Mouse (Mus musculus) intestine, postnatal 0 days (tissue): ENCODE results near the gene Zfp143. TPM values are rescaled to one million over a fixed set of nuclear protein-coding genes. Genes with fewer than 3 reads are reported as not detected.
"Not testable (repeated sequence)": the region's sequence is repeated elsewhere in the genome, so short reads cannot be mapped to it uniquely, and the experiment has no call there.

Source experiments
- ATAC-seq: fragments of 200-750 bp; cut with Nextera tagmentation; 2 replicates; pipeline ENCODE4 v1.8.0; 2017; ENCODE audit warnings: mild to moderate bottlenecking, moderate TSS enrichment, moderate library complexity
- H3K27ac ChIP-seq: fragments of 300-500 bp; sonication (generic); 2 replicates; pipeline ENCODE4 v1.5.1; 2014; ENCODE audit warnings: mild to moderate bottlenecking, low read depth, low read length, moderate library complexity
- H3K27me3 ChIP-seq: fragments of 300-500 bp; sonication (generic); replicated peaks from 2 replicates; pipeline ENCODE4 v1.6.1; 2014; ENCODE audit warnings: low read length, mixed read lengths; ENCODE audit not compliant: control insufficient read depth, insufficient read depth
- H3K36me3 ChIP-seq: fragments of 300-500 bp; sonication (generic); 2 replicates; pipeline ENCODE4 v1.6.1; 2014; ENCODE audit warnings: mild to moderate bottlenecking, moderate library complexity; ENCODE audit not compliant: control insufficient read depth, insufficient read depth
- H3K4me1 ChIP-seq: fragments of 300-500 bp; sonication (generic); replicated peaks from 2 replicates; pipeline ENCODE4 v1.6.1; 2014; ENCODE audit warnings: antibody characterized with exemption, low read length, mixed read lengths; ENCODE audit not compliant: control insufficient read depth, insufficient read depth
- H3K4me2 ChIP-seq: fragments of 300-500 bp; sonication (generic); replicated peaks from 2 replicates; pipeline ENCODE4 v1.6.1; 2014; ENCODE audit warnings: low read depth, mild to moderate bottlenecking, moderate library complexity
- H3K4me3 ChIP-seq: fragments of 300-500 bp; sonication (generic); 2 replicates; pipeline ENCODE4 v1.5.1; 2014; ENCODE audit warnings: low read depth, low read length
- H3K9ac ChIP-seq: fragments of 300-500 bp; sonication (generic); 2 replicates; pipeline ENCODE4 v1.6.1; 2014; ENCODE audit warnings: mild to moderate bottlenecking, low read depth, low read length
- H3K9me3 ChIP-seq: fragments of 300-500 bp; sonication (generic); 2 replicates; pipeline ENCODE4 v1.6.1; 2016; ENCODE audit warnings: mixed run types; ENCODE audit not compliant: control insufficient read depth
- CTCF ChIP-seq: sonication (generic); IDR thresholded peaks from 2 replicates; pipeline ENCODE4 v1.5.1; 2016; ENCODE audit warnings: low read depth, mild to moderate bottlenecking, control low read depth, antibody characterized with exemption, moderate library complexity
- WGBS: fragments of 180-500 bp; shearing (Covaris S2); extraction: QIAGEN DNeasy Blood & Tissue Kit; methylation state at CpG from one replicate; pipeline ENCODE4 v1.1.7; 2014; 5-methylcytosine and 5-hydroxymethylcytosine counted together
- polyA plus RNA-seq: library from polyadenylated mRNA; unstranded; fragments of >200 nt; fragmentation: Nextera tagmentation; extraction: Ambion mirVana; gene quantifications from 2 replicates; pipeline ENCODE4 v1.2.1, GENCODE M21; 2015

Zfp143 gene
- polyA plus RNA-seq, 1 experiment from 2014 or later = 7.0 TPM

DNA sequence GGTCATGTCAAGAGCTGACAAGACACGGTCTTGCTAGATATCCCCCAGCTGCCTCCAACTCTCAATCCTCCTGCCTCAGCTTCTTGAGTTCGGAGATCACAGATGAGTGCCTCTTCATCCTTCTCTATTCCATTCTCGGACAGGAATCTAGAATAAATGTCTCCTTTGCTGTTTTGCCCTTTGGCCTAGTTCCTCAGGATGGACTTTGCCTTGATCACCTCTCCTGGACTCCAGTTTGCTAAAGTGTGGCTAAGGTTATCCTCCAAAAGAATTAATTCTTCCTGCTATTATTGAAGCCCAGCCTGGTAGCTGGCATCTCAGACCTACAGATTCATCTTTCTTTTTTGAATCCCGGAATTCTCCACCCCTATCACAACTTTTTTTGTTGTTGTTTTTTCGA lies 44.0 kb downstream of the Zfp143 start:
- H3K27ac ChIP-seq = no peak overlapping the region
- H3K4me3 ChIP-seq = no peak overlapping the region
- H3K27me3 ChIP-seq = no peaks in the 10 kb centered on the region
- no peak for ATAC-seq
- H3K9ac ChIP-seq = no peak overlapping the region
- no peaks in the 10 kb centered on the region for H3K36me3 ChIP-seq
- H3K4me1 ChIP-seq = no peaks in the 10 kb centered on the region
- no peak for TF ChIP-seq CTCF
- WGBS = 77% methylated on average over 5 of the region's 5 CpGs
- H3K9me3 ChIP-seq = no peaks in the 10 kb centered on the region
- H3K4me2 ChIP-seq = no peak overlapping the region

GRCm38 (mm10) chr7:110106633-110107032 lies 45.6 kb downstream of the Zfp143 start:
- H3K27ac ChIP-seq = no peak overlapping the region
- no peaks in the 10 kb centered on the region for H3K36me3 ChIP-seq
- no peak for TF ChIP-seq CTCF
- H3K27me3 ChIP-seq = no peaks in the 10 kb centered on the region
- no peaks in the 10 kb centered on the region for H3K9me3 ChIP-seq
- no peak for ATAC-seq
- no peak overlapping the region for H3K9ac ChIP-seq
- WGBS = 34% methylated on average over 3 of the region's 3 CpGs
- no peak overlapping the region for H3K4me3 ChIP-seq
- H3K4me1 ChIP-seq = no peaks in the 10 kb centered on the region
- H3K4me2 ChIP-seq = no peak overlapping the region

- H3K9ac ChIP-seq, H3K27me3 ChIP-seq, H3K4me3 ChIP-seq, H3K27ac ChIP-seq, ATAC-seq, H3K36me3 ChIP-seq, H3K4me2 ChIP-seq, H3K4me1 ChIP-seq, H3K9me3 ChIP-seq: not testable (repeated sequence)
- 86% methylated on average over 3 of the region's 3 CpGs for WGBS
Measured at GRCm38 (mm10) chr7:110108524-110108923, 47.5 kb downstream of the Zfp143 start.

GRCm38 (mm10) chr7:110108967-110109610 lies 48.1 kb downstream of the Zfp143 start:
- Histone ChIP-seq H3K4me1 (no peaks in the 10 kb centered on the region), H3K27me3 (no peaks in the 10 kb centered on the region), H3K4me2 (peak overlapping the region; percentile 51), H3K4me3 (no peak overlapping the region), H3K9me3 (no peaks in the 10 kb centered on the region), H3K27ac (no peak overlapping the region), H3K36me3 (no peaks in the 10 kb centered on the region), H3K9ac (0 out of 2 replicates have a peak overlapping the region, but pooled peaks have one; percentile 12)
- peak; percentile 74 for ATAC-seq
- 8% methylated on average over 11 of the region's 11 CpGs for WGBS
- TF ChIP-seq CTCF = no peak

- Histone ChIP-seq H3K9ac (no peak overlapping the region), H3K27me3 (no peaks in the 10 kb centered on the region), H3K36me3 (no peaks in the 10 kb centered on the region), H3K27ac (no peak overlapping the region), H3K9me3 (no peaks in the 10 kb centered on the region), H3K4me2 (no peak overlapping the region), H3K4me1 (no peaks in the 10 kb centered on the region), H3K4me3 (no peak overlapping the region)
- TF ChIP-seq CTCF = no peak
- 37% methylated on average over 4 of the region's 4 CpGs for WGBS
- no peak for ATAC-seq
Measured at GRCm38 (mm10) chr7:110110061-110110656, 49.1 kb downstream of the Zfp143 start.

DNA sequence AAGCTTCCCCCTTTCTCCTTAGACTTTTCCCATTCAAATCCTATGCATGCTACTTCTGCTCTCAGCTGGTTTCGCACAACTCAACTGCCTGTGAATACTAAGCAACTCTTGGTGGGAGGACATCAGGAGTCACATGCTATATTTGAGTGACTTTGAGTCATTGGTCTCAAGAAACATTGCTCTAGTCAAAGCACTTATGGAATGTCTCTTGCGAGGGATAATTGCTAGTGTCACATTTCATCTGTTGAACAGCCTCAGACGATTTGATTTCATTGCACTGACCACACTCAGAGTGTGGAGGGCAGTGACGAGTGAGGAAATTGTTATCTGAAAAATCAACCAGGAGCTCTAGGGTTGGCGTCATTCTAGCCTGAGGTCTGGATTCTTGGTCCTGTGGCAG lies 53.7 kb downstream of the Zfp143 start:
- H3K4me2 ChIP-seq = no peak overlapping the region
- H3K4me3 ChIP-seq = no peak overlapping the region
- no peak overlapping the region for H3K9ac ChIP-seq
- no peaks in the 10 kb centered on the region for H3K27me3 ChIP-seq
- TF ChIP-seq CTCF = no peak
- H3K27ac ChIP-seq = no peak overlapping the region
- no peaks in the 10 kb centered on the region for H3K9me3 ChIP-seq
- no peak for ATAC-seq
- WGBS = 43% methylated on average over 5 of the region's 5 CpGs
- 0 out of 2 replicates have a peak, but pooled peaks cover 2% of the 10 kb centered on the region for H3K4me1 ChIP-seq
- H3K36me3 ChIP-seq = no peaks in the 10 kb centered on the region
